Mouse (Mus musculus): ENCODE measurements at regions not wholly inside any gene's neighbourhood (a gene's known extent, or its start where the extent isn't known, plus 50 kb on each side); places are given as distances from the start of the nearest gene placed in this dataset.

GRCm38 (mm10) chr7:137745991-137746390 is 308.6 kb downstream of the Glrx3 start:
- 72% methylated on average over 3 of the region's 3 CpGs for WGBS
- H3K9me3 ChIP-seq (ENCODE audit: control insufficient read depth, low read length) = no peaks in the 10 kb centered on the region
- H3K36me3 ChIP-seq (ENCODE audit: control insufficient read depth, insufficient read depth, low read length) = no peaks in the 10 kb centered on the region
- H3K9ac ChIP-seq (replicated peaks; ENCODE audit: low read depth, low read length) = no peak overlapping the region
- no peaks in the 10 kb centered on the region for H3K27me3 ChIP-seq (ENCODE audit: control insufficient read depth, insufficient read depth, low read length)
- H3K27ac ChIP-seq (ENCODE audit: low read depth, low read length) = no peak overlapping the region
- no peak overlapping the region for H3K4me2 ChIP-seq (ENCODE audit: low read depth, low read length)
- H3K4me3 ChIP-seq (ENCODE audit: low read depth, low read length) = no peak overlapping the region
- no peaks in the 10 kb centered on the region for H3K4me1 ChIP-seq (ENCODE audit: control insufficient read depth, insufficient read depth, low read length)
- no peak for ATAC-seq (ENCODE audit: low read depth)

- Histone ChIP-seq H3K9ac (replicated peaks; ENCODE audit: low read depth, low read length) (no peak overlapping the region), H3K4me2 (ENCODE audit: low read depth, low read length) (no peak overlapping the region), H3K27me3 (ENCODE audit: control insufficient read depth, insufficient read depth, low read length) (no peaks in the 10 kb centered on the region), H3K4me3 (ENCODE audit: low read depth, low read length) (no peak overlapping the region), H3K27ac (ENCODE audit: low read depth, low read length) (no peak overlapping the region), H3K4me1 (ENCODE audit: control insufficient read depth, insufficient read depth, low read length) (no peaks in the 10 kb centered on the region), H3K36me3 (ENCODE audit: control insufficient read depth, insufficient read depth, low read length) (no peaks in the 10 kb centered on the region), H3K9me3 (ENCODE audit: control insufficient read depth, low read length) (no peaks in the 10 kb centered on the region)
- 62% methylated on average over 7 of the region's 7 CpGs for WGBS
- no peak for ATAC-seq (ENCODE audit: low read depth)
Observed at GRCm38 (mm10) chr7:137748936-137749335, 311.5 kb downstream of the Glrx3 start.

- WGBS = 69% methylated on average over 1 of the region's 1 CpGs
- no peak for ATAC-seq (ENCODE audit: low read depth)
Observed at GRCm38 (mm10) chr7:137750741-137751140, 313.3 kb downstream of the Glrx3 start.

GRCm38 (mm10) chr7:137751151-137751859 is 313.9 kb downstream of the Glrx3 start:
- Histone ChIP-seq H3K9ac (replicated peaks; ENCODE audit: low read depth, low read length) (no peak overlapping the region), H3K9me3 (ENCODE audit: control insufficient read depth, low read length) (no peaks in the 10 kb centered on the region), H3K27me3 (ENCODE audit: control insufficient read depth, insufficient read depth, low read length) (no peaks in the 10 kb centered on the region), H3K36me3 (ENCODE audit: control insufficient read depth, insufficient read depth, low read length) (no peaks in the 10 kb centered on the region), H3K4me2 (ENCODE audit: low read depth, low read length) (no peak overlapping the region), H3K4me3 (ENCODE audit: low read depth, low read length) (no peak overlapping the region), H3K4me1 (ENCODE audit: control insufficient read depth, insufficient read depth, low read length) (no peaks in the 10 kb centered on the region), H3K27ac (ENCODE audit: low read depth, low read length) (no peak overlapping the region)
- 38% methylated on average over 4 of the region's 4 CpGs for WGBS
- ATAC-seq (ENCODE audit: low read depth) = no peak

More at GRCm38 (mm10) chr7:137750741-137751140, 313.3 kb downstream of the Glrx3 start:
- Histone ChIP-seq H3K36me3 (ENCODE audit: control insufficient read depth, insufficient read depth, low read length) (no peaks in the 10 kb centered on the region), H3K27ac (ENCODE audit: low read depth, low read length) (no peak overlapping the region), H3K4me1 (ENCODE audit: control insufficient read depth, insufficient read depth, low read length) (no peaks in the 10 kb centered on the region), H3K9me3 (ENCODE audit: control insufficient read depth, low read length) (no peaks in the 10 kb centered on the region), H3K9ac (replicated peaks; ENCODE audit: low read depth, low read length) (no peak overlapping the region), H3K4me3 (ENCODE audit: low read depth, low read length) (no peak overlapping the region), H3K27me3 (ENCODE audit: control insufficient read depth, insufficient read depth, low read length) (no peaks in the 10 kb centered on the region), H3K4me2 (ENCODE audit: low read depth, low read length) (no peak overlapping the region)

- H3K27me3 ChIP-seq (ENCODE audit: control insufficient read depth, insufficient read depth, low read length) = no peaks in the 10 kb centered on the region
- ATAC-seq (ENCODE audit: low read depth) = no peak
- H3K4me1 ChIP-seq (ENCODE audit: control insufficient read depth, insufficient read depth, low read length) = no peaks in the 10 kb centered on the region
- H3K4me2 ChIP-seq (ENCODE audit: low read depth, low read length) = no peak overlapping the region
- H3K9me3 ChIP-seq (ENCODE audit: control insufficient read depth, low read length) = no peaks in the 10 kb centered on the region
- no peak overlapping the region for H3K9ac ChIP-seq (replicated peaks; ENCODE audit: low read depth, low read length)
- WGBS = 88% methylated on average over 3 of the region's 3 CpGs
- H3K27ac ChIP-seq (ENCODE audit: low read depth, low read length) = no peak overlapping the region
- no peaks in the 10 kb centered on the region for H3K36me3 ChIP-seq (ENCODE audit: control insufficient read depth, insufficient read depth, low read length)
- no peak overlapping the region for H3K4me3 ChIP-seq (ENCODE audit: low read depth, low read length)
Observed at GRCm38 (mm10) chr7:137765961-137766360, 328.5 kb downstream of the Glrx3 start.

- H3K9ac ChIP-seq (replicated peaks; ENCODE audit: low read depth, low read length) = no peak overlapping the region
- no peaks in the 10 kb centered on the region for H3K9me3 ChIP-seq (ENCODE audit: control insufficient read depth, low read length)
- H3K4me3 ChIP-seq (ENCODE audit: low read depth, low read length) = no peak overlapping the region
- H3K4me2 ChIP-seq (ENCODE audit: low read depth, low read length) = no peak overlapping the region
- 65% methylated on average over 2 of the region's 2 CpGs for WGBS
- H3K27me3 ChIP-seq (ENCODE audit: control insufficient read depth, insufficient read depth, low read length) = no peaks in the 10 kb centered on the region
- no peaks in the 10 kb centered on the region for H3K4me1 ChIP-seq (ENCODE audit: control insufficient read depth, insufficient read depth, low read length)
- no peaks in the 10 kb centered on the region for H3K36me3 ChIP-seq (ENCODE audit: control insufficient read depth, insufficient read depth, low read length)
- ATAC-seq (ENCODE audit: low read depth) = no peak
- no peak overlapping the region for H3K27ac ChIP-seq (ENCODE audit: low read depth, low read length)
Observed at GRCm38 (mm10) chr7:137766721-137767120, 329.3 kb downstream of the Glrx3 start.

GRCm38 (mm10) chr7:137773051-137773964 is 335.9 kb downstream of the Glrx3 start:
- Histone ChIP-seq H3K4me3 (ENCODE audit: low read depth, low read length) (no peak overlapping the region), H3K9ac (replicated peaks; ENCODE audit: low read depth, low read length) (no peak overlapping the region), H3K4me1 (ENCODE audit: control insufficient read depth, insufficient read depth, low read length) (peaks cover 9% of the 10 kb centered on the region), H3K27ac (ENCODE audit: low read depth, low read length) (peak overlapping the region; percentile 77), H3K36me3 (ENCODE audit: control insufficient read depth, insufficient read depth, low read length) (no peaks in the 10 kb centered on the region), H3K9me3 (ENCODE audit: control insufficient read depth, low read length) (no peaks in the 10 kb centered on the region), H3K27me3 (ENCODE audit: control insufficient read depth, insufficient read depth, low read length) (no peaks in the 10 kb centered on the region), H3K4me2 (ENCODE audit: low read depth, low read length) (no peak overlapping the region)
- 66% methylated on average over 7 of the region's 7 CpGs for WGBS
- ATAC-seq (ENCODE audit: low read depth) = no peak

- Histone ChIP-seq H3K36me3 (ENCODE audit: control insufficient read depth, insufficient read depth, low read length) (no peaks in the 10 kb centered on the region), H3K4me3 (ENCODE audit: low read depth, low read length) (no peak overlapping the region), H3K4me2 (ENCODE audit: low read depth, low read length) (no peak overlapping the region), H3K9me3 (ENCODE audit: control insufficient read depth, low read length) (no peaks in the 10 kb centered on the region), H3K9ac (replicated peaks; ENCODE audit: low read depth, low read length) (no peak overlapping the region), H3K27ac (ENCODE audit: low read depth, low read length) (peak overlapping the region; percentile 77), H3K27me3 (ENCODE audit: control insufficient read depth, insufficient read depth, low read length) (no peaks in the 10 kb centered on the region), H3K4me1 (ENCODE audit: control insufficient read depth, insufficient read depth, low read length) (peaks cover 9% of the 10 kb centered on the region)
- peak; percentile 71; the same call in 1 of the 2 replicates for ATAC-seq (ENCODE audit: low read depth)
- 24% methylated on average over 7 of the region's 7 CpGs for WGBS
Observed at GRCm38 (mm10) chr7:137773965-137774310, 336.5 kb downstream of the Glrx3 start.

GRCm38 (mm10) chr7:137783954-137784353 is 346.5 kb downstream of the Glrx3 start:
- no peak for ATAC-seq (ENCODE audit: low read depth)
- Histone ChIP-seq H3K4me1 (ENCODE audit: control insufficient read depth, insufficient read depth, low read length) (no peaks in the 10 kb centered on the region), H3K36me3 (ENCODE audit: control insufficient read depth, insufficient read depth, low read length) (no peaks in the 10 kb centered on the region), H3K27me3 (ENCODE audit: control insufficient read depth, insufficient read depth, low read length) (no peaks in the 10 kb centered on the region), H3K9me3 (ENCODE audit: control insufficient read depth, low read length) (no peaks in the 10 kb centered on the region), H3K9ac (replicated peaks; ENCODE audit: low read depth, low read length) (no peak overlapping the region), H3K4me2 (ENCODE audit: low read depth, low read length) (no peak overlapping the region), H3K4me3 (ENCODE audit: low read depth, low read length) (no peak overlapping the region), H3K27ac (ENCODE audit: low read depth, low read length) (no peak overlapping the region)

Data from neural tube, embryonic 14.5 days (tissue).